Mouse (Mus musculus): ENCODE results near the gene Tor2a.

The Tor2a gene

GRCm38 (mm10) chr2:32758503-32758902 lies 1.5 kb downstream of the Tor2a start:
- CTCF ChIA-PET = no interaction called here

DNA sequence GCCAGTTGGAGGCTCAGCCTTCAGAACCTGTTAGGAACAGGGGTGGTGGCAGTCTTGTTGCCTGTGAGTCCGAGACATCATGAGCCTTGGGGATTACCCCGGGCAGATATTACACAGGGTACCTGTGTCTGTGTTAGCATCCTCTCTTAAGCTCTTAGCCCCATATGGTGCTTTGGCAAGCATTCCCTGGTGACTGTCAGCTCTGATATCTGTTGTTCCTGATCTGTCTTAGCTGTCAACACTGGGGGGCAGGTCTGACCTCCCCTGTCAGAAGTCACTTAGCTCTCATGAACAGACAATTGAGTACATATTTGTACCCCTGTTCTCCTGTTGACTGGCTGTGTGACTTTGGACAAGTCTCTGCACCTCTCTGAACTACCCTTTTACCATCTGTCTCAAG lies 2.0 kb downstream of the Tor2a start:
- CTCF ChIA-PET = no interaction called here

- CTCF ChIA-PET = no interaction called here
Observed at GRCm38 (mm10) chr2:32761361-32761760, 4.3 kb downstream of the Tor2a start.

- CTCF ChIA-PET = no interaction called here
Observed at GRCm38 (mm10) chr2:32761859-32762258, 4.8 kb downstream of the Tor2a start.

GRCm38 (mm10) chr2:32763353-32763752 lies 6.3 kb downstream of the Tor2a start:
- CTCF ChIA-PET = no interaction called here

GRCm38 (mm10) chr2:32767241-32767640 lies 10.2 kb downstream of the Tor2a start:
- CTCF ChIA-PET = no interaction called here

DNA sequence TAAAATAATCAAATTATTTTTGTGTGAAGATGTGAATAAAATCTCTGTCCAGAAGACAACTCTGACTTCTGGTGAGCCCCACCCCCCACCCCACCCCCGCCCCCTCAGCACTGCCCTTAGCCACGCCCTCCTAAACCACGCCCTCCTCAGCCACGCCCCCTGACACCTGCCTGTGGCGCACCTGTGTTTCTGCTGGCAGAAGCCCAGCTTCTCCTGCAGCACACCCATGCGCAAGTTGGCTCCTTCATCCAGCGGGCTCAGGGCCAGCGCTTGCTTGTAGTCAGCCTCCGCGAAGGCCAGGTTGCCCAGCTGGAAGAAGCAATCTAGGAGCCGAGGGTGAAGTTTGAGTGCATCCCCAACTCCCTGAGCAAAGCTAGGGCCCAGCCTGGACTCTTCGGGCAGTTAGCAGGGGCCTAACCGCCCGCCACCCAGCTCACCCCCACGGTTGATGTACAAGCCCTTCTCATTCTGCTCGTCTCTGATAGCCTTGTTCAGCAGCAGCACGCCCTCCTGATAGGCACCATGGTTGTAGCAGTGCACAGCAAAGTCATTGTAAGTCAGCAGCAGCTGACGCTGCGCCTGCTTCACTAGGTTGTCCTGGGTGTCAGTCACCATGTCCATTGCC lies 11.7 kb downstream of the Tor2a start:
- CTCF ChIA-PET = interaction anchor here (0.6 kb wide), 2 partner anchors 9 to 52 kb away, joined by 3 to 4 read pairs; no protein-coding TSS in a partner anchor

DNA sequence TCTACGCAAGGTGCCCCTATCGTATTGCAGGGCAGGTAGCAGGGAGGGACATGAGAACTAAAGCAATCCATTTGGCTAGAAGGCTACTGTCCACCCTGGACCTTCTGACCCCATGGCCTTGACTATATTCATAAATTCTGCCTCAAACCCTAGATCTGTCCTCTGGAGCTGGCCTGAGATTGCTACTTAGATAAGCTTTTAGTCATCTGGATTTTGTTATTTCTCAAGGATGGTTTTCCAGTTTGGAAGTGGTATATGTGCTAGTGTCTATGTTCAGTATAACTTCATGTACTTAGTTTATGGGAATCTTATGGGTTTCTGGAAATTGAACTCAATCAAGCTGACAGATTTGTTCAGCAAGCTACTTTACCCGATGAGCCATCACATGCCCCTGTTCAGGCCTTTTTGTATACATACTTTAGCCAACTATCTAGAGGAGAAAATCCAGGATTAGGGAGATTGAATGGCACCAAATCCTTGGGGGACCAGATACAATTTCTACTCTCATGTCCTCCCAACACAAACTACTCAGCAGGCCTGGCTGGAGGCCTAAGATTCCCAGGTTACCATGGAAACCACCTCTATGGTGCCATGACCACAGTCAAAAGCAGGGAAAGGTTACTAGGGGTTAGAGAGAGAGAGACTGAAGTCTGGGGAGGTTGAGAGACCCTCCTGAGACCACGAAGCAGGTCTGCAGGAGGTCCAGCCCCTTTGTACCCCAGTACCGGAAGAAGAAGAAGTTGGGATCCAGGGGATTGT lies 12.5 kb downstream of the Tor2a start:
- CTCF ChIA-PET = no interaction called here

GRCm38 (mm10) chr2:32771886-32772285 lies 14.9 kb downstream of the Tor2a start:
- CTCF ChIA-PET = no interaction called here

GRCm38 (mm10) chr2:32772626-32773279 lies 15.7 kb downstream of the Tor2a start:
- CTCF ChIA-PET = no interaction called here

- CTCF ChIA-PET = interaction anchor here (0.5 to 0.6 kb wide), 2 partner anchors 71 to 1639 kb away, joined by 7 to 14 read pairs; no protein-coding TSS in a partner anchor
Observed at GRCm38 (mm10) chr2:32775359-32776074, 18.5 kb downstream of the Tor2a start, which contains the start of the genes Ttc16 and Ptrh1. Gene Ttc16, minus strand, starts transcription at chr2:32775633. Gene Ptrh1, plus strand, starts transcription at chr2:32775786.

DNA sequence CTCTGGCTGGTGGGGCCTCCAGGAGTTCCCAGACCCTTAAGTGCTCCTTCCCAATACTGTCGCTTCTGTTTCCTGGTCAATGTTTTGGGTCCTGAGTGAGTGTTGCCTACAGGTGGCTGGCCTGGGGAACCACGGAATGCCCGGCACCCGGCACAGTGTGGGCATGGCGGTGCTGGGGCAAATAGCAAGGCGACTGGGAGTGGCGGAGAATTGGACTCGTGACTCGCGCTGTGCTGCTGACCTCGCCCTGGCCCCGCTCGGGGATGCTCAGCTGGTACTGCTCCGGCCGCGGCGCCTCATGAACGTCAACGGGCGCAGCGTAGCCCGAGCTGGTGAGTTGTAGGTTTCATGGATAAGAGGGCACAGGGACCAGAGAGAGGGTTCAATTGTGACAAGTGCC lies 19.2 kb downstream of the Tor2a start:
- CTCF ChIA-PET = interaction anchor here (0.7 kb wide), 1 partner anchor 64 kb away, joined by 3 read pairs; no protein-coding TSS in a partner anchor

DNA sequence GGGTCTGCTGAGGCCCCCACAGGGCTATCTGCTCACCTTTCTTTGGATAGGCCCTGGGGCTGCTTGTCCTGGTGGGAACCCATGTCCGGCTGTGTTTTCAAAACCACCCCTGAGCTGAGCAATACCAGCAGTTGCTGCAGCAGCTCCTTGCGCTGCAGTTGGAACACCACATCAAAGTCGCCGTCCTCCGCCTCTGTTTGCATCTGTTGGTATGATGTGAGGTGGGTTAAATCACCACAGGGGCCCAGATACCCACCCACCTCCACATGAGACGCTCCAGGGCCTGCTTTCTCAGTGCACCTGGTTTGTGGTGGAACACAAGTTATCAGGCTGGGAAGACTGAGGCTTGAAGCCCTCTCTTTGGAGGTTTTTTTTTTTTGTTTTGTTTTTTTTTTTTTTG lies 21.0 kb downstream of the Tor2a start:
- CTCF ChIA-PET = interaction anchor here (0.7 kb wide), 2 partner anchors 10 to 56 kb away, joined by 3 to 6 read pairs; no protein-coding TSS in a partner anchor

- CTCF ChIA-PET = interaction anchor here (0.6 to 1.3 kb wide), 3 partner anchors 74 to 144 kb away, joined by 3 to 8 read pairs (median 3); no protein-coding TSS in a partner anchor
Observed at GRCm38 (mm10) chr2:32779131-32779530, 22.1 kb downstream of the Tor2a start.

GRCm38 (mm10) chr2:32779714-32780113 lies 22.7 kb downstream of the Tor2a start:
- CTCF ChIA-PET = interaction anchor here (0.6 to 1.3 kb wide), 2 partner anchors 74 to 145 kb away, joined by 3 to 8 read pairs; no protein-coding TSS in a partner anchor

- CTCF ChIA-PET = interaction anchor here (1.1 kb wide), 1 partner anchor 73 kb away, joined by 3 read pairs; no protein-coding TSS in a partner anchor
Observed at GRCm38 (mm10) chr2:32781710-32782109, 24.7 kb downstream of the Tor2a start.

GRCm38 (mm10) chr2:32784048-32784681 lies 27.1 kb downstream of the Tor2a start, which contains the start of gene Cfap157:
Gene Cfap157, minus strand, starts transcription at chr2:32784428.
- CTCF ChIA-PET = no interaction called here

- CTCF ChIA-PET = interaction anchor here (0.8 kb wide), 1 partner anchor 67 kb away, joined by 3 read pairs; no protein-coding TSS in a partner anchor
Observed at GRCm38 (mm10) chr2:32787176-32787575, 30.1 kb downstream of the Tor2a start.

- CTCF ChIA-PET = no interaction called here
Observed at GRCm38 (mm10) chr2:32788581-32788980, 31.5 kb downstream of the Tor2a start.

DNA sequence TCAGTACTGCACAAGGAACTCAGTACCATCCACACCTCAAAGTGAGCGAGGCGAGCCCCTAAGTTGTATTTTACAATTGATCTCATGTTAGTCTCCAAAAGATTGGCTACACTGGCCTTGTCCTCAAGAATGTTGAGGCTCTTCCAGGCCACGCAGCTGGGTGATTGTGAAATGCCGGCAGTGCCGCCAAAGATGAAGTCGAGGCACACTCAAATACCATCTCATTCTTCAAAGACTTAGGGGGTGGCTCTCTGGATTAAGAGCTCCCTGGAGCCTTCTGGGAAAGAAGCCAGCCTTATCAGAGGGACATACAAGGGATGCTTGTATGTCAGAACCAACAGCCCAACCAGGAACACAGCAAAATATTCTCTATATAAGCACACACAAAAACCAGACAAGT lies 34.3 kb downstream of the Tor2a start:
- CTCF ChIA-PET = no interaction called here

Data from spleen, embryonic (tissue).